Mouse (Mus musculus): ENCODE data around the gene Atg2b. TPM values are rescaled to one million over a fixed set of nuclear protein-coding genes. Genes with fewer than 3 reads are reported as not detected.

Gene Atg2b
- polyA plus RNA-seq, 1 experiment from 2014 or later = 17.7 TPM

GRCm38 (mm10) chr12:105695848-105696247 is 10.8 kb upstream of the Atg2b start:
- H3K4me3 ChIP-seq (ENCODE audit: low read depth, low read length) = no peak overlapping the region
- WGBS = 81% methylated on average over 7 of the region's 7 CpGs
- no peak for TF ChIP-seq CTCF (IDR thresholded peaks at IDR 0.05; ENCODE audit: low read depth)
- H3K4me2 ChIP-seq = no peak overlapping the region
- H3K4me1 ChIP-seq (ENCODE audit: insufficient read depth) = no peaks in the 10 kb centered on the region
- DNase-seq = no peak
- H3K36me3 ChIP-seq (ENCODE audit: insufficient read depth) = peaks cover 30% of the 10 kb centered on the region
- no peaks in the 10 kb centered on the region for H3K9me3 ChIP-seq (ENCODE audit: low read depth, low read length)
- ATAC-seq (ENCODE audit: insufficient read depth) = no peak
- no peak overlapping the region for H3K27ac ChIP-seq (ENCODE audit: low read depth)
- no peak overlapping the region for H3K9ac ChIP-seq
- no peaks in the 10 kb centered on the region for H3K27me3 ChIP-seq (ENCODE audit: insufficient read depth, low read length)

GRCm38 (mm10) chr12:105694021-105694420 is 9.0 kb upstream of the Atg2b start:
- no peak for DNase-seq
- no peaks in the 10 kb centered on the region for H3K4me1 ChIP-seq (ENCODE audit: insufficient read depth)
- H3K4me3 ChIP-seq (ENCODE audit: low read depth, low read length) = no peak overlapping the region
- H3K27me3 ChIP-seq (ENCODE audit: insufficient read depth, low read length) = no peaks in the 10 kb centered on the region
- H3K9ac ChIP-seq = no peak overlapping the region
- no peaks in the 10 kb centered on the region for H3K9me3 ChIP-seq (ENCODE audit: low read depth, low read length)
- no peak overlapping the region for H3K27ac ChIP-seq (ENCODE audit: low read depth)
- no peak for ATAC-seq (ENCODE audit: insufficient read depth)
- WGBS = 97% methylated on average over 2 of the region's 2 CpGs
- H3K4me2 ChIP-seq = no peak overlapping the region
- H3K36me3 ChIP-seq (ENCODE audit: insufficient read depth) = peaks cover 20% of the 10 kb centered on the region
- no peak for TF ChIP-seq CTCF (IDR thresholded peaks at IDR 0.05; ENCODE audit: low read depth)

DNA sequence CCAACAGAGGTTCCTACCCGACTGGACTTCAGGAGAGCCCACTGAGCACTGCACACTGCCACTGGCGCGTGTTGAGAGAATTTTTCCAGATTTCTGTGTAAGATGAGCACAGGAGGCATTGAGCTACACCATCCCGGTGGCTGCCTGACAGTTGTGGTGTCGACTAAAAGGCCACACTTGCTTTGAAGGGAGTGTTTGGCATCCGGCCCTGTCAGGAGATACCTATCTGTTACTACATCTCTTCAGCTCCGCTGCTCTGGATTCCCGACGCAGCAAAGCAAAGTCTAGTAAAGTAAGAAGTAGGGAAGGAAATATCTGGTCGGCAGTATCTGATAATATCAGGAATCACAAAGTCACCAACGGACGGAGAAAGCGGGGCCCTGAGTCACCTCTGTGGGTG is 4.4 kb upstream of the Atg2b start:
- Histone ChIP-seq H3K4me2 (no peak overlapping the region), H3K36me3 (ENCODE audit: insufficient read depth) (peaks cover 23% of the 10 kb centered on the region), H3K27me3 (ENCODE audit: insufficient read depth, low read length) (no peaks in the 10 kb centered on the region), H3K9me3 (ENCODE audit: low read depth, low read length) (no peaks in the 10 kb centered on the region), H3K27ac (ENCODE audit: low read depth) (no peak overlapping the region), H3K9ac (no peak overlapping the region), H3K4me3 (ENCODE audit: low read depth, low read length) (no peak overlapping the region), H3K4me1 (ENCODE audit: insufficient read depth) (no peaks in the 10 kb centered on the region)
- 84% methylated on average over 13 of the region's 13 CpGs for WGBS
- ATAC-seq (ENCODE audit: insufficient read depth) = no peak
- no peak for DNase-seq
- TF ChIP-seq CTCF (IDR thresholded peaks at IDR 0.05; ENCODE audit: low read depth) = no peak

DNA sequence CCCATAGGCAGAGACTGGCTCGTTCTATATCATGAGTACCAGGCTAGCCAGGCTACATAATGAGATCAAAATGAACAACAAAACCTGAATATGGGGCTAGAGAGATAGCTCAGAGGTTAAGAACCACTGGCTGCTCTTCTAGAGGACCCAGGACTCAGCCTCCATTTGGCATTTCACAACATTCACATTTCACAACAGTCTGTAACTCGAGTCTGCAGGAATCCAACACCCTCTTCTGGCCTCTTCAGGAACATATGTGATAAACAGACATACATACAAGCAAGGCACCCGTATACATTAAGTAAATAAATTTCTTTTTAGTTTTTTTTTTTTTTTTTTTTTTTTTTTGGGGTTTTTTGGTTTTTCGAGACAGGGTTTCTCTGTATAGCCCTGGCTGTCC is 3.5 kb upstream of the Atg2b start:
- no peak for TF ChIP-seq CTCF (IDR thresholded peaks at IDR 0.05; ENCODE audit: low read depth)
- Histone ChIP-seq H3K4me2 (no peak overlapping the region), H3K27ac (ENCODE audit: low read depth) (no peak overlapping the region), H3K36me3 (ENCODE audit: insufficient read depth) (peaks cover 23% of the 10 kb centered on the region), H3K9me3 (ENCODE audit: low read depth, low read length) (no peaks in the 10 kb centered on the region), H3K4me3 (ENCODE audit: low read depth, low read length) (no peak overlapping the region), H3K4me1 (ENCODE audit: insufficient read depth) (no peaks in the 10 kb centered on the region), H3K9ac (no peak overlapping the region), H3K27me3 (ENCODE audit: insufficient read depth, low read length) (no peaks in the 10 kb centered on the region)
- DNase-seq (peak; percentile 9), ATAC-seq (ENCODE audit: insufficient read depth) (no peak)
- WGBS = 76% methylated on average over 4 of the region's 4 CpGs

- no peaks in the 10 kb centered on the region for H3K4me1 ChIP-seq (ENCODE audit: insufficient read depth)
- no peak overlapping the region for H3K27ac ChIP-seq (ENCODE audit: low read depth)
- peaks cover 19% of the 10 kb centered on the region for H3K36me3 ChIP-seq (ENCODE audit: insufficient read depth)
- no peak overlapping the region for H3K9ac ChIP-seq
- H3K4me2 ChIP-seq = no peak overlapping the region
- no peaks in the 10 kb centered on the region for H3K9me3 ChIP-seq (ENCODE audit: low read depth, low read length)
- ATAC-seq (ENCODE audit: insufficient read depth) = no peak
- no peaks in the 10 kb centered on the region for H3K27me3 ChIP-seq (ENCODE audit: insufficient read depth, low read length)
- H3K4me3 ChIP-seq (ENCODE audit: low read depth, low read length) = no peak overlapping the region
- whole genome bisulfite sequencing = 82% methylated on average over 4 of the region's 4 CpGs
- TF ChIP-seq CTCF (IDR thresholded peaks at IDR 0.05; ENCODE audit: low read depth) = no peak
- DNase-seq = no peak
These were observed 2.4 kb upstream of the Atg2b start for GRCm38 (mm10) chr12:105687416-105687815.

DNA sequence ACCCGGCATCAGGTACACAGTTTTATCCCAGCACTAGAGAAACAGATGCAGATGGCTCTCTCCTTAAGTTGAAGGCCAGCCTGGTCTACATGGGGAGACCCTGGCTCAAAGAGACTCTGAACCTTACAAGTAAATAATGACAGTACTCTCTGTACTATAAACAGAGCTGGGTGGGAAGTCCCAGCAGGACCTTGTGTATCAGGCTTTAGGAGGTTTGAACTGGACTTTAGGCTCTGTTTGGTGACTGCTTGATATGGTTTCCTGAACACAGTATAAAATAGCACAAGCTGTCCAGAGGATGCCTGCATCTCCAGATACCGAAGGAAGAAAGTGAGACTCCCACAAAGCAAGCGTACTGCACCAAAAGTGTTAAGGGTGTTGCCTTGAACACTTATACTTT is 1.8 kb upstream of the Atg2b start:
- Histone ChIP-seq H3K27me3 (ENCODE audit: insufficient read depth, low read length) (no peaks in the 10 kb centered on the region), H3K27ac (ENCODE audit: low read depth) (no peak overlapping the region), H3K9ac (no peak overlapping the region), H3K4me2 (no peak overlapping the region), H3K4me1 (ENCODE audit: insufficient read depth) (no peaks in the 10 kb centered on the region), H3K4me3 (ENCODE audit: low read depth, low read length) (no peak overlapping the region), H3K9me3 (ENCODE audit: low read depth, low read length) (no peaks in the 10 kb centered on the region), H3K36me3 (ENCODE audit: insufficient read depth) (peaks cover 15% of the 10 kb centered on the region)
- no peak for TF ChIP-seq CTCF (IDR thresholded peaks at IDR 0.05; ENCODE audit: low read depth)
- 89% methylated on average over 3 of the region's 3 CpGs for WGBS
- no peak for ATAC-seq (ENCODE audit: insufficient read depth)
- DNase-seq = no peak

GRCm38 (mm10) chr12:105683933-105684901 is 794 bp downstream of the Atg2b start, which contains the start of gene Gskip:
TSS of gene Gskip (plus strand) at chr12:105684829.
- ATAC-seq (ENCODE audit: insufficient read depth) = peak; percentile 51
- Histone ChIP-seq H3K36me3 (ENCODE audit: insufficient read depth) (peaks cover 11% of the 10 kb centered on the region), H3K9ac (peak within 1 kb of the TSS; percentile 93), H3K4me3 (ENCODE audit: low read depth, low read length) (peak within 1 kb of the TSS; percentile 94), H3K4me2 (peak within 1 kb of the TSS; percentile 91), H3K4me1 (ENCODE audit: insufficient read depth) (no peaks in the 10 kb centered on the region), H3K9me3 (ENCODE audit: low read depth, low read length) (no peaks in the 10 kb centered on the region), H3K27ac (ENCODE audit: low read depth) (peak within 1 kb of the TSS; percentile 93), H3K27me3 (ENCODE audit: insufficient read depth, low read length) (no peaks in the 10 kb centered on the region)
- 0 out of 2 replicates have a peak, but pooled peaks have one; percentile 8 for TF ChIP-seq CTCF (IDR thresholded peaks at IDR 0.05; ENCODE audit: low read depth)
- DNase-seq = peak; percentile 59
- under 1% methylated on average over 39 of the region's 41 CpGs for WGBS
